Mouse (Mus musculus) stomach, embryonic 15.5 days (tissue): ENCODE results near the gene Dvl1. TPM values are rescaled to one million over a fixed set of nuclear protein-coding genes. Genes with fewer than 3 reads are reported as not detected.

Experiments
- ATAC-seq: fragments of 200-750 bp; cut with Nextera tagmentation; 2 replicates; pipeline ENCODE4 v1.8.0; 2017; ENCODE audit warnings: low read depth, moderate number of reproducible peaks, moderate TSS enrichment; ENCODE audit not compliant: insufficient read depth, low FRiP score
- H3K27ac ChIP-seq: fragments of 300-500 bp; sonication (generic); 2 replicates; pipeline ENCODE4 v1.5.1; 2015; ENCODE audit warnings: mild to moderate bottlenecking, inconsistent platforms
- H3K27me3 ChIP-seq: fragments of 300-500 bp; sonication (generic); replicated peaks from 2 replicates; pipeline ENCODE4 v1.6.1; 2015; ENCODE audit warnings: inconsistent platforms
- H3K36me3 ChIP-seq: fragments of 300-500 bp; sonication (generic); 2 replicates; pipeline ENCODE4 v1.6.1; 2015; ENCODE audit warnings: inconsistent platforms
- H3K4me1 ChIP-seq: fragments of 300-500 bp; sonication (generic); 2 replicates; pipeline ENCODE4 v1.6.1; 2015; ENCODE audit warnings: inconsistent platforms
- H3K4me2 ChIP-seq: fragments of 300-500 bp; sonication (generic); 2 replicates; pipeline ENCODE4 v1.6.1; 2015; ENCODE audit warnings: mild to moderate bottlenecking, inconsistent platforms
- H3K4me3 ChIP-seq: fragments of 300-500 bp; sonication (generic); replicated peaks from 2 replicates; pipeline ENCODE4 v1.5.1; 2015; ENCODE audit warnings: inconsistent platforms
- H3K9ac ChIP-seq: fragments of 300-500 bp; sonication (generic); 2 replicates; pipeline ENCODE4 v1.6.1; 2015; ENCODE audit warnings: inconsistent platforms
- H3K9me3 ChIP-seq: fragments of 300-500 bp; sonication (generic); 2 replicates; pipeline ENCODE4 v1.6.1; 2016; ENCODE audit warnings: inconsistent platforms
- WGBS: fragments of 180-500 bp; shearing (Covaris S2); methylation state at CpG from one replicate; pipeline ENCODE4 v1.1.7; 2015; 5-methylcytosine and 5-hydroxymethylcytosine counted together
- polyA plus RNA-seq: library from polyadenylated mRNA; unstranded; fragments of >200 nt; fragmentation: Nextera tagmentation; extraction: Ambion mirVana; gene quantifications from 2 replicates; pipeline ENCODE4 v1.2.1, GENCODE M21; 2015

Dvl1 gene
- polyA plus RNA-seq, 1 experiment from 2014 or later, result 13.7 TPM

DNA sequence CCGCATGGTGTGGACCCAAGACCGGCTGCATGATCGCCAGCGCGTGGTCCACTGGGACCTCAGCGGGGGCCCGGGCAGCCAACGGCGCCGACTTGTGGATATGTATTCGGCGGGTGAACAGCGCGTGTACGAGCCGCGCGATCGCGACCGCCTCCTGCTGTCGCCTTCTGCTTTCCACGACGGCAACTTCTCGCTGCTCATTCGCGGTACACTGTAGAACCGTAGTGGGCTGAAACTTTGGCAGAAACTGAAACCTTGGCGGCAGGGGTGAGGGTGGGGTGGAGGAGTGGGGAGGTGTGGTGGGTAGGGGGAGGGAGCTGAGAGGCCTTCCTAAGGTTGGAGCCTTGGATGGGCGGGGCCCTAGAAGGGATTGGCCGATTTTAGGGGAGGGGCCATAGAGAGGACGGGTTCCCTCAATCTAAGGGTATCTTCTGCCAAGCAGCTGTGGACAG, 6.2 kb upstream of the Dvl1 start:
- Histone ChIP-seq H3K4me1 (peaks cover 40% of the 10 kb centered on the region), H3K9me3 (no peaks in the 10 kb centered on the region), H3K4me3 (peak overlapping the region; percentile 54), H3K9ac (peak overlapping the region; percentile 42), H3K27ac (peak overlapping the region; percentile 96; the same call in 1 of the 2 replicates), H3K4me2 (peak overlapping the region; percentile 88), H3K27me3 (no peaks in the 10 kb centered on the region), H3K36me3 (0 out of 2 replicates have a peak, but pooled peaks cover 3% of the 10 kb centered on the region)
- ATAC-seq, result peak; percentile 68
- under 1% methylated on average over 32 of the region's 32 CpGs for WGBS

GRCm38 (mm10) chr4:155841651-155842270, 5.4 kb upstream of the Dvl1 start:
- H3K36me3 ChIP-seq, result 0 out of 2 replicates have a peak, but pooled peaks cover 3% of the 10 kb centered on the region
- no peaks in the 10 kb centered on the region for H3K27me3 ChIP-seq
- H3K4me1 ChIP-seq, result peaks cover 45% of the 10 kb centered on the region
- WGBS, result 42% methylated on average over 38 of the region's 38 CpGs
- H3K4me2 ChIP-seq, result peak overlapping the region; percentile 88
- H3K9me3 ChIP-seq, result no peaks in the 10 kb centered on the region
- H3K9ac ChIP-seq, result no peak overlapping the region
- peak overlapping the region; percentile 54 for H3K4me3 ChIP-seq
- H3K27ac ChIP-seq, result no peak overlapping the region
- no peak for ATAC-seq

- no peak for ATAC-seq
- H3K4me2 ChIP-seq, result no peak overlapping the region
- 95% methylated on average over 5 of the region's 5 CpGs for WGBS
- no peaks in the 10 kb centered on the region for H3K9me3 ChIP-seq
- no peak overlapping the region for H3K4me3 ChIP-seq
- no peak overlapping the region for H3K9ac ChIP-seq
- no peaks in the 10 kb centered on the region for H3K27me3 ChIP-seq
- H3K36me3 ChIP-seq, result 0 out of 2 replicates have a peak, but pooled peaks cover 3% of the 10 kb centered on the region
- no peak overlapping the region for H3K27ac ChIP-seq
- peaks cover 41% of the 10 kb centered on the region for H3K4me1 ChIP-seq
These were observed 4.0 kb upstream of the Dvl1 start for GRCm38 (mm10) chr4:155843231-155843630.

DNA sequence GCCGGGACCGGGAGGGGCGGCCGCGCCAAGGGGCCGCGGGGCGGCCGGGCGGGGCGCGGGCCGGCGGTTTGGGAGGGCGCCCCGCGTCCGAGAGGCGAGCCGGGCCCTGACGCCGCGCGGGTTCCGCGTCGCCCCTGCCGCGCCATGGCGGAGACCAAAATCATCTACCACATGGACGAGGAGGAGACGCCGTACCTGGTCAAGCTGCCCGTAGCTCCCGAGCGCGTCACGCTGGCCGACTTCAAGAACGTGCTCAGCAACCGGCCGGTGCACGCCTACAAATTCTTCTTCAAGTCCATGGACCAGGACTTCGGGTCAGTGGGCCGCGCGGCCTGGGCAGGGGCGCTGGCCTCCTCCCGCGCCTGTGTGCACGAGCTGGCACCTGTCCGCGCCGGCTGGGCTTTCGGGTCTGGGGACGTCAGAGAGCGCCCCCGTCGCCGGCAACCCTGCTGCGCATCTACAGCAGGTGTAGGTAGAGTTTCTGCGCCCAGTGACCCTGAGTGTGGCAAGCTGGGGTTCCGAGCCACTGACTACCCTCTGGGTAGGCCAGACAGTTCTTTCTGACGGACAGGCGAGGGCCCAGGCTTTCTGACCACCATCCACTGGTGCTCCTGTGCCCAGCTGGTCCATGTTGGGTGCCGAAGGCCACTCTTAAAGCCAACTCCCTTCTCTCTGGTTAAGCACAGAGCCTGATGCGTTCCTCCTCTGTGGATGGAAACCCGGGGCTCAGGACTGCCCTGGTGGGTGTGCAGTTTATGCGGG, 570 bp downstream of the Dvl1 start:
- WGBS, result under 1% methylated on average over 68 of the region's 69 CpGs
- peak overlapping the region; percentile 66 for H3K4me3 ChIP-seq

GRCm38 (mm10) chr4:155848434-155849095, 1.4 kb downstream of the Dvl1 start:
- H3K4me1 ChIP-seq, result peaks cover 26% of the 10 kb centered on the region
- no peaks in the 10 kb centered on the region for H3K27me3 ChIP-seq
- ATAC-seq, result no peak
- H3K36me3 ChIP-seq, result no peaks in the 10 kb centered on the region
- H3K4me3 ChIP-seq, result peak overlapping the region; percentile 66
- 65% methylated on average over 7 of the region's 7 CpGs for WGBS
- peak overlapping the region; percentile 95 for H3K4me2 ChIP-seq
- no peaks in the 10 kb centered on the region for H3K9me3 ChIP-seq
- peak overlapping the region; percentile 86; the same call in 1 of the 2 replicates for H3K9ac ChIP-seq
- H3K27ac ChIP-seq, result no peak overlapping the region

More for the DNA sequence above, 570 bp downstream of the Dvl1 start:
- Histone ChIP-seq H3K27ac (peak overlapping the region; percentile 59; the same call in 1 of the 2 replicates), H3K27me3 (no peaks in the 10 kb centered on the region), H3K4me2 (peak overlapping the region; percentile 95), H3K9ac (peak overlapping the region; percentile 86), H3K9me3 (no peaks in the 10 kb centered on the region), H3K4me1 (peaks cover 26% of the 10 kb centered on the region), H3K36me3 (no peaks in the 10 kb centered on the region)
- peak; percentile 23 for ATAC-seq

- Histone ChIP-seq H3K4me3 (no peak overlapping the region), H3K9ac (no peak overlapping the region), H3K9me3 (no peaks in the 10 kb centered on the region), H3K27me3 (no peaks in the 10 kb centered on the region), H3K4me2 (no peak overlapping the region), H3K4me1 (peaks cover 26% of the 10 kb centered on the region), H3K27ac (no peak overlapping the region), H3K36me3 (peaks cover 3% of the 10 kb centered on the region; the same call in 1 of the 2 replicates)
- WGBS, result 76% methylated on average over 2 of the region's 2 CpGs
- no peak for ATAC-seq
These were observed 2.2 kb downstream of the Dvl1 start for GRCm38 (mm10) chr4:155849391-155849790.

GRCm38 (mm10) chr4:155849792-155850451, 2.7 kb downstream of the Dvl1 start:
- ATAC-seq, result no peak
- H3K9ac ChIP-seq, result no peak overlapping the region

DNA sequence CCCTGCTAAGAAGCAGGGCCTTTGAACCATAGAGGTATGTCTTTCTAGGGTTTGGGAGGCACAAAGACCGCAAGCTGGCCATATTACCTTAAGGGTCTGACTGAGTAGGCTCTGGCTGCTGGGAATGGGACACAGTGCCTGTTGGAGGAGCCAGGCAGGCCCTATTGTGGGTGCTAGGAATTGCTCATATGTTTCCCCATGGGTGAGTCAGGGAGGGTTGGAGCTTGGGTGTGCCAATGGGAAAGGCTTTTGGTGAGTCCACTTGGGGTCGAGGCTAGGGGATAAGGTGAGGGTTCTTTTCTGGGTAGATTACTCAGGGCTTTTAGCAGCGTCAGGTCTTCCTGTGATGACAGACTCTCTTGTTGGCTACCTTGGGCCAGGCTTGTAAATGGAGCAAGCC, 4.2 kb downstream of the Dvl1 start:
- Histone ChIP-seq H3K4me2 (no peak overlapping the region), H3K4me1 (peaks cover 25% of the 10 kb centered on the region), H3K4me3 (no peak overlapping the region), H3K9me3 (no peaks in the 10 kb centered on the region), H3K36me3 (peaks cover 21% of the 10 kb centered on the region), H3K9ac (no peak overlapping the region), H3K27ac (no peak overlapping the region), H3K27me3 (no peaks in the 10 kb centered on the region)
- WGBS, result 88% methylated on average over 3 of the region's 3 CpGs
- no peak for ATAC-seq

More at GRCm38 (mm10) chr4:155849792-155850451, 2.7 kb downstream of the Dvl1 start:
- 83% methylated on average over 3 of the region's 3 CpGs for WGBS
- no peak overlapping the region for H3K27ac ChIP-seq
- no peak overlapping the region for H3K4me3 ChIP-seq
- peaks cover 26% of the 10 kb centered on the region for H3K4me1 ChIP-seq
- no peak overlapping the region for H3K4me2 ChIP-seq
- no peaks in the 10 kb centered on the region for H3K27me3 ChIP-seq
- H3K9me3 ChIP-seq, result no peaks in the 10 kb centered on the region
- peaks cover 8% of the 10 kb centered on the region for H3K36me3 ChIP-seq

DNA sequence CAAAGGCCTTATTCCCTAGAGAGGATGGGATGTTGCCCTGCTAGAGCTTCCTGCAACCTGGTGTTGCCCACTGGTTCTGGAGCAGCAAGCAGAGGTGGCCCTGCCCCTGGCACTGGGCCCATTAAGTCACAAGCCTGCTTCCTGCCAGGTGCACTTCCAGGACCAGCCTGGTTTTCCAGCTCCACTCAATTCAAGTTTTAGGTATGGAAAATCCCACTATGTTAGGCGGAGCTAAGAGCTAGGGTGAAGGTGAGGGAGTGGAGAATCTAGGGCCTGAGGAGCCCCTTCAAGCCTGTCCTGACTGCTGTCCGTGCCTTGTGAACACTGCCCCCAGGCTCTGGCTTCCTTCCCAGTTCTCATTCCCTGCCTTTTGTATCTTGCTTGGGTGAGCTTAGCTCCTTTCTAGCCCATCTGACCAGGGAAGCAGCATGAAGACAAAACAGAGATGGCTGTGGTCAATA, 4.8 kb downstream of the Dvl1 start:
- ATAC-seq, result no peak
- Histone ChIP-seq H3K27ac (no peak overlapping the region), H3K27me3 (no peaks in the 10 kb centered on the region), H3K9me3 (no peaks in the 10 kb centered on the region), H3K4me1 (peaks cover 19% of the 10 kb centered on the region), H3K4me2 (no peak overlapping the region), H3K36me3 (peaks cover 25% of the 10 kb centered on the region), H3K9ac (no peak overlapping the region), H3K4me3 (no peak overlapping the region)
- WGBS, result 63% methylated on average over 2 of the region's 2 CpGs

GRCm38 (mm10) chr4:155853421-155853820, 6.2 kb downstream of the Dvl1 start:
- no peak for ATAC-seq
- Histone ChIP-seq H3K4me3 (no peak overlapping the region), H3K36me3 (peaks cover 32% of the 10 kb centered on the region), H3K9ac (no peak overlapping the region), H3K9me3 (no peaks in the 10 kb centered on the region), H3K27me3 (no peaks in the 10 kb centered on the region), H3K4me2 (no peak overlapping the region), H3K4me1 (peaks cover 12% of the 10 kb centered on the region), H3K27ac (no peak overlapping the region)
- 89% methylated on average over 9 of the region's 9 CpGs for WGBS

- H3K9me3 ChIP-seq, result no peaks in the 10 kb centered on the region
- no peaks in the 10 kb centered on the region for H3K27me3 ChIP-seq
- no peak for ATAC-seq
- H3K4me3 ChIP-seq, result no peak overlapping the region
- no peak overlapping the region for H3K27ac ChIP-seq
- no peak overlapping the region for H3K4me2 ChIP-seq
- H3K36me3 ChIP-seq, result peaks cover 38% of the 10 kb centered on the region
- no peaks in the 10 kb centered on the region for H3K4me1 ChIP-seq
- WGBS, result 94% methylated on average over 12 of the region's 12 CpGs
- H3K9ac ChIP-seq, result no peak overlapping the region
These were observed 7.8 kb downstream of the Dvl1 start for GRCm38 (mm10) chr4:155854991-155855390.
